Mouse (Mus musculus) frontal cortex, postnatal 25 days (tissue): Measurements from ENCODE around the gene Eef1akmt3.
A peak's percentile ranks its signal among the peaks of the same experiment; 100 is the strongest.
"Not testable (repeated sequence)": the region's sequence is repeated elsewhere in the genome, so short reads cannot be mapped to it uniquely, and the experiment has no call there.

Experiments used
- DNase-seq, 2 experiments: peaks; one replicate each; pipeline ENCODE4 v3.0.0; 2022; ENCODE audit warnings: low spot score in 2 of 2

Eef1akmt3 gene

GRCm38 (mm10) chr10:127041274-127041766 lies at the start of gene Eef1akmt3, which contains the start of gene Mettl1:
Gene Eef1akmt3 (minus strand): TSS chr10:127041513.
Gene Mettl1 (plus strand): TSS chr10:127041414.
- no peak for DNase-seq

- DNase-seq, result no peak
These were observed 49.5 kb upstream of the Eef1akmt3 start for GRCm38 (mm10) chr10:127090560-127091411.

GRCm38 (mm10) chr10:127085633-127086032 lies 44.3 kb upstream of the Eef1akmt3 start:
- no peak for DNase-seq

GRCm38 (mm10) chr10:127085052-127085451 lies 43.7 kb upstream of the Eef1akmt3 start:
- no peak for DNase-seq

GRCm38 (mm10) chr10:127083915-127084306 lies 42.6 kb upstream of the Eef1akmt3 start:
- DNase-seq, result no peak

GRCm38 (mm10) chr10:127083292-127083914 lies 42.1 kb upstream of the Eef1akmt3 start:
- no peak for DNase-seq

GRCm38 (mm10) chr10:127081996-127082620 lies 40.8 kb upstream of the Eef1akmt3 start:
- no peak for DNase-seq

- DNase-seq, result peak in 1 of 2 experiments; percentile 45
These were observed 39.8 kb upstream of the Eef1akmt3 start for GRCm38 (mm10) chr10:127080901-127081780.

- DNase-seq, result no peak
These were observed 38.5 kb upstream of the Eef1akmt3 start for GRCm38 (mm10) chr10:127079665-127080391.

- peak in 1 of 2 experiments; percentile 68 for DNase-seq
These were observed 37.6 kb upstream of the Eef1akmt3 start for GRCm38 (mm10) chr10:127078677-127079575.

- peak in 1 of 2 experiments; percentile 55 for DNase-seq
These were observed 36.8 kb upstream of the Eef1akmt3 start for GRCm38 (mm10) chr10:127078001-127078676.

GRCm38 (mm10) chr10:127077515-127077914 lies 36.2 kb upstream of the Eef1akmt3 start:
- DNase-seq, result no peak

GRCm38 (mm10) chr10:127076082-127076481 lies 34.8 kb upstream of the Eef1akmt3 start:
- DNase-seq, result no peak

GRCm38 (mm10) chr10:127075651-127076050 lies 34.3 kb upstream of the Eef1akmt3 start:
- no peak for DNase-seq

GRCm38 (mm10) chr10:127075080-127075479 lies 33.8 kb upstream of the Eef1akmt3 start, which contains the start of gene Agap2:
Gene Agap2 (plus strand): TSS chr10:127075284.
- DNase-seq, result no peak

- DNase-seq, result no peak
These were observed 32.7 kb upstream of the Eef1akmt3 start for GRCm38 (mm10) chr10:127073981-127074380.

GRCm38 (mm10) chr10:127072969-127073368 lies 31.7 kb upstream of the Eef1akmt3 start:
- DNase-seq, result not testable (repeated sequence)

- not testable (repeated sequence) for DNase-seq
These were observed 31.0 kb upstream of the Eef1akmt3 start for GRCm38 (mm10) chr10:127072270-127072669.

GRCm38 (mm10) chr10:127071203-127071602 lies 29.9 kb upstream of the Eef1akmt3 start:
- no peak for DNase-seq
